Mouse (Mus musculus) ES-Bruce4 (cell line): Measurements from ENCODE around the gene Ulk1.

Source experiments
- CTCF ChIP-seq: IDR thresholded peaks from one replicate; pipeline ENCODE4 v1.8.1; 2011; ENCODE audit warnings: low read depth, low read length
- EP300 ChIP-seq: IDR thresholded peaks from 2 replicates; pipeline ENCODE4 v1.6.1; 2011; ENCODE audit warnings: low read depth, low read length; ENCODE audit not compliant: insufficient read depth

DNA sequence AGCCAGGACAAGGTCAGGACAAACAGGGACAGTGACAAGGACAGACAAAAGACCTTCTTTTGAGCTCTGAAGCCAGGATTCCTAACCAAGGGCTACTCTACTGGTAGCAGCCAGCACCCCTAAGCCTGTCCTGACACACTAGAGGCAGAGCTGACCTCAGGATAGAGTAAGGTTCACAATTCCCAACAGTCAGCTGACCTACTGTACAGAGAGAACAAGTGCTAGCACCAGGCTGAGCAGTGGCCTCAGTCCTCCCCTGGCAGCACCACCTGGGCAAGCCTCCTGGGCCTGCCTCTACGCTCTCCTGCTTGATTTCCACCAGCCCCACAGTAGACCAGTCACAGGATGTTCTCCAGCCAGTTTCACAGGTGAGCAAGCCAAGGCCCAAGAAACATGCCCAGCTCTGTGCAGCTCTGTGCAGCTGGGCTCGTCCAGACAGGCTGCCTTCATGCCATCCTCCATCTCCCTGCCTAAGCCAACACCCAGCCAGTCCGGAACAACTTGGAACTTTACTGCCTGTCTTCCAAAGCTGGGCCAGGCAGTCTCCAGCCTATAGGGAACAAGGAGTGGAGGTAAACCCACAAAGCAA is 8.8 kb downstream of the Ulk1 start:
- TF ChIP-seq CTCF: no peak
- TF ChIP-seq EP300: no peak
